Mouse (Mus musculus): ENCODE results near the gene Tceanc2. TPM values are rescaled to one million over a fixed set of nuclear protein-coding genes. Genes with fewer than 3 reads are reported as not detected.
A peak's percentile ranks its signal among the peaks of the same experiment; 100 is the strongest.

Tceanc2 gene
- polyA plus RNA-seq, 1 experiment, result 10.0 TPM

GRCm38 (mm10) chr4:107091696-107092095, 87.2 kb downstream of the Tceanc2 start:
- H3K4me3 ChIP-seq (replicated peaks; ENCODE audit: insufficient read depth, low read depth, low read length), result no peak overlapping the region
- no peaks in the 10 kb centered on the region for H3K27me3 ChIP-seq (ENCODE audit: control insufficient read depth, insufficient read depth, low read length)
- no peak for DNase-seq
- H3K4me1 ChIP-seq (ENCODE audit: control insufficient read depth, insufficient read depth, low read length), result peaks cover 16% of the 10 kb centered on the region
- 50% methylated on average over 14 of the region's 14 CpGs for WGBS
- H3K27ac ChIP-seq (ENCODE audit: insufficient read depth, low read length), result no peak overlapping the region
- TF ChIP-seq CTCF (IDR thresholded peaks at IDR 0.05; ENCODE audit: borderline replicate concordance, insufficient read depth, low read depth, low read length) (no peak), POLR2A (IDR thresholded peaks at IDR 0.05; ENCODE audit: borderline replicate concordance, insufficient read depth, low read length) (no peak)

GRCm38 (mm10) chr4:107084858-107085257, 94.1 kb downstream of the Tceanc2 start:
- H3K4me3 ChIP-seq (replicated peaks; ENCODE audit: insufficient read depth, low read depth, low read length), result no peak overlapping the region
- DNase-seq, result peak in 1 of 2 experiments; percentile 30
- no peak for TF ChIP-seq POLR2A (IDR thresholded peaks at IDR 0.05; ENCODE audit: borderline replicate concordance, insufficient read depth, low read length)
- TF ChIP-seq CTCF (IDR thresholded peaks at IDR 0.05; ENCODE audit: borderline replicate concordance, insufficient read depth, low read depth, low read length), result no peak
- H3K27ac ChIP-seq (ENCODE audit: insufficient read depth, low read length), result no peak overlapping the region
- no peaks in the 10 kb centered on the region for H3K27me3 ChIP-seq (ENCODE audit: control insufficient read depth, insufficient read depth, low read length)
- WGBS, result 32% methylated on average over 6 of the region's 6 CpGs
- no peaks in the 10 kb centered on the region for H3K4me1 ChIP-seq (ENCODE audit: control insufficient read depth, insufficient read depth, low read length)

GRCm38 (mm10) chr4:107084343-107084742, 94.6 kb downstream of the Tceanc2 start:
- no peak for TF ChIP-seq CTCF (IDR thresholded peaks at IDR 0.05; ENCODE audit: borderline replicate concordance, insufficient read depth, low read depth, low read length)
- TF ChIP-seq POLR2A (IDR thresholded peaks at IDR 0.05; ENCODE audit: borderline replicate concordance, insufficient read depth, low read length), result no peak
- 25% methylated on average over 1 of the region's 1 CpGs for WGBS
- Histone ChIP-seq H3K27ac (ENCODE audit: insufficient read depth, low read length) (no peak overlapping the region), H3K27me3 (ENCODE audit: control insufficient read depth, insufficient read depth, low read length) (no peaks in the 10 kb centered on the region), H3K4me3 (replicated peaks; ENCODE audit: insufficient read depth, low read depth, low read length) (no peak overlapping the region), H3K4me1 (ENCODE audit: control insufficient read depth, insufficient read depth, low read length) (no peaks in the 10 kb centered on the region)
- DNase-seq, result peak in 1 of 2 experiments; percentile 19

Other genes with a start within 250 kb of the Tceanc2 start
- 99.5 and 107 TPM in 2 replicates for gene Mrpl37, start 112.2 kb downstream of the Tceanc2 start, polyA plus RNA-seq (2012; rRNA removed)
- 5.5 and 5.7 TPM in 2 replicates for gene Cyb5rl, start 112.1 kb downstream of the Tceanc2 start, polyA plus RNA-seq (2012; rRNA removed)
- gene Cdcp2, start 82.2 kb downstream of the Tceanc2 start, polyA plus RNA-seq (2012; rRNA removed), result not detected in 2 replicates
- 258 and 285 TPM in 2 replicates for gene Tmem59, start 717 bp downstream of the Tceanc2 start, polyA plus RNA-seq (2012; rRNA removed)
- gene Ldlrad1, start 30.1 kb upstream of the Tceanc2 start, polyA plus RNA-seq (2012; rRNA removed), result not detected in 2 replicates
- gene Lrrc42, start 74.4 kb upstream of the Tceanc2 start, polyA plus RNA-seq (2012; rRNA removed), result 23.4 and 24.1 TPM in 2 replicates
- 22.5 and 23.5 TPM in 2 replicates for gene Hspb11, start 74.5 kb upstream of the Tceanc2 start, polyA plus RNA-seq (2012; rRNA removed)
- gene Dio1, start 128.1 kb upstream of the Tceanc2 start, polyA plus RNA-seq (2012; rRNA removed), result 0.21 and 0.27 TPM in 2 replicates
- 47.1 and 50.9 TPM in 2 replicates for gene Yipf1, start 135.2 kb upstream of the Tceanc2 start, polyA plus RNA-seq (2012; rRNA removed)
- gene Ndc1, start 188.7 kb upstream of the Tceanc2 start, polyA plus RNA-seq (2012; rRNA removed), result 13.2 and 16.1 TPM in 2 replicates

All from cerebellum, adult 2 months (tissue).